In genomic region chr1:78032336-78032735, GRCm38 (mm10) we compare ENCODE assay signal across 16 mouse cellular contexts.
"Had no signal": no experiment of that assay in that cellular context is flagged by ENCODE, and none has a peak within 500 bp of the region (broad histone marks: within the 10 kb centered on the region; RNA-seq: fewer than 3 reads in every experiment).

No protein-coding gene starts in this region.

- ATAC-seq: intestine, embryonic 15.5 days; liver, embryonic 12.5 days; midbrain, embryonic 13.5 days; midbrain, embryonic 16.5 days had no signal

- DNase-seq: kidney, adult 11 months; kidney, adult 8-10 months; kidney, postnatal 14 days; kidney, postnatal 4 days; liver; lung, adult 18-20 months; lung, postnatal 10 days; lung, postnatal 36 days; retina, postnatal 1 day; spleen, adult 18-20 months; thymus, adult 18-20 months; thymus, postnatal 36 days had no signal
